Mouse (Mus musculus): ENCODE measurements at regions not wholly inside any gene's neighbourhood (a gene's known extent, or its start where the extent isn't known, plus 50 kb on each side); places are given as distances from the start of the nearest gene placed in this dataset.

DNA sequence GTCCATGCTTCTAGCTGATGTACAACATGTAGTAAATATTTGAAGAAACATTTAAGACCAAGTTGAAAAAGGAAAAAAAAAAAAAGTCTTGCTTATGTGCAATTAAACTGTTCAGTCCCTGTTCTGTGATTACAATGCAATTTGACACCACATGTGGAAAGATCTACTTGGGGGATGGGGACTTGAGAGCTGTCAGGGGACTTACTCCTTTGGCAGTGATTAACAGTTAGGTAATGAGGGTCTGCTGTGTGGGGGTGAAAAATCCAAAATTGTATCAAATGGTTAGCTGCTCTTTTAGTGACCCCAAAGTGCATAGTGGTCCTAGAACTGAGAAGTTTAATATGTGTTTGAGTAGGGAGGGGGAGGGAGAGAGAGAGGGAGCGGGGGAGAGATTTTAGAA, 259.0 kb upstream of the Rspo3 start:
- TF ChIP-seq CTCF (IDR thresholded peaks at IDR 0.05; ENCODE audit: low read depth) (no peak), EP300 (IDR thresholded peaks at IDR 0.05; ENCODE audit: low read depth) (no peak)
